Mouse (Mus musculus): ENCODE measurements at regions not wholly inside any gene's neighbourhood (a gene's known extent, or its start where the extent isn't known, plus 50 kb on each side); places are given as distances from the start of the nearest gene placed in this dataset.
A peak's percentile ranks its signal among the peaks of the same experiment; 100 is the strongest.
"Not testable (repeated sequence)": the region's sequence is repeated elsewhere in the genome, so short reads cannot be mapped to it uniquely, and the experiment has no call there.

- no peak for TF ChIP-seq CTCF (IDR thresholded peaks at IDR 0.05)
- no peak for DNase-seq (ENCODE audit: extremely low spot score in 1 of 2, low spot score in 2 of 2)
- no peak overlapping the region for H3K4me3 ChIP-seq
- H3K27ac ChIP-seq, result no peak overlapping the region
- intact Hi-C loops (cut with DNase I), result no loop called here
These were observed 2289.7 kb downstream of the Cntnap5b start for GRCm38 (mm10) chr1:102062268-102062667.

GRCm38 (mm10) chr1:102105658-102106057, 2333.1 kb downstream of the Cntnap5b start:
- intact Hi-C loops (cut with DNase I), result no loop called here
- no peak for TF ChIP-seq CTCF (IDR thresholded peaks at IDR 0.05)
- DNase-seq (ENCODE audit: extremely low spot score in 1 of 2, low spot score in 2 of 2), result no peak
- H3K4me3 ChIP-seq, result no peak overlapping the region
- H3K27ac ChIP-seq, result no peak overlapping the region

- intact Hi-C loops (cut with DNase I), result no loop called here
- DNase-seq (ENCODE audit: extremely low spot score in 1 of 2, low spot score in 2 of 2), result no peak
- no peak for TF ChIP-seq CTCF (IDR thresholded peaks at IDR 0.05)
These were observed 2366.5 kb downstream of the Cntnap5b start for GRCm38 (mm10) chr1:102139021-102139420.

GRCm38 (mm10) chr1:102146368-102146767, 2373.8 kb downstream of the Cntnap5b start:
- Histone ChIP-seq H3K4me3 (no peak overlapping the region), H3K27ac (no peak overlapping the region)
- DNase-seq (ENCODE audit: extremely low spot score in 1 of 2, low spot score in 2 of 2), result no peak
- intact Hi-C loops (cut with DNase I), result no loop called here
- TF ChIP-seq CTCF (IDR thresholded peaks at IDR 0.05), result peak; percentile 36

More at GRCm38 (mm10) chr1:102139021-102139420, 2366.5 kb downstream of the Cntnap5b start:
- H3K4me3 ChIP-seq, result no peak overlapping the region
- no peak overlapping the region for H3K27ac ChIP-seq

- DNase-seq (ENCODE audit: extremely low spot score in 1 of 2, low spot score in 2 of 2), result no peak
- no peak overlapping the region for H3K4me3 ChIP-seq
- intact Hi-C loops (cut with DNase I), result no loop called here
- no peak overlapping the region for H3K27ac ChIP-seq
- TF ChIP-seq CTCF (IDR thresholded peaks at IDR 0.05), result no peak
These were observed 2394.1 kb downstream of the Cntnap5b start for GRCm38 (mm10) chr1:102166649-102167048.

GRCm38 (mm10) chr1:102170566-102171286, 2398.2 kb downstream of the Cntnap5b start:
- no peak overlapping the region for H3K4me3 ChIP-seq
- no peak overlapping the region for H3K27ac ChIP-seq
- no peak for TF ChIP-seq CTCF (IDR thresholded peaks at IDR 0.05)
- intact Hi-C loops (cut with DNase I), result no loop called here
- no peak for DNase-seq (ENCODE audit: extremely low spot score in 1 of 2, low spot score in 2 of 2)

GRCm38 (mm10) chr1:102185925-102186324, 2413.4 kb downstream of the Cntnap5b start:
- H3K27ac ChIP-seq, result no peak overlapping the region
- H3K4me3 ChIP-seq, result no peak overlapping the region
- intact Hi-C loops (cut with DNase I), result no loop called here
- DNase-seq (ENCODE audit: extremely low spot score in 1 of 2, low spot score in 2 of 2), result no peak
- TF ChIP-seq CTCF (IDR thresholded peaks at IDR 0.05), result no peak

- no peak overlapping the region for H3K27ac ChIP-seq
- no peak overlapping the region for H3K4me3 ChIP-seq
- intact Hi-C loops (cut with DNase I), result no loop called here
- no peak for DNase-seq (ENCODE audit: extremely low spot score in 1 of 2, low spot score in 2 of 2)
- no peak for TF ChIP-seq CTCF (IDR thresholded peaks at IDR 0.05)
These were observed 2462.9 kb downstream of the Cntnap5b start for GRCm38 (mm10) chr1:102235473-102235872.

GRCm38 (mm10) chr1:102263126-102263860, 2490.7 kb downstream of the Cntnap5b start:
- H3K4me3 ChIP-seq; intact Hi-C loops (cut with DNase I): not testable (repeated sequence)

GRCm38 (mm10) chr1:102264457-102264856, 2491.9 kb downstream of the Cntnap5b start:
- DNase-seq (ENCODE audit: extremely low spot score in 1 of 2, low spot score in 2 of 2); H3K27ac ChIP-seq; intact Hi-C loops (cut with DNase I); H3K4me3 ChIP-seq: not testable (repeated sequence)

More at GRCm38 (mm10) chr1:102263126-102263860, 2490.7 kb downstream of the Cntnap5b start:
- not testable (repeated sequence) for DNase-seq (ENCODE audit: extremely low spot score in 1 of 2, low spot score in 2 of 2); H3K27ac ChIP-seq

GRCm38 (mm10) chr1:102274456-102274855, 2493.9 kb upstream of the Cdh20 start:
- TF ChIP-seq CTCF (IDR thresholded peaks at IDR 0.05), result no peak
- Histone ChIP-seq H3K4me3 (no peak overlapping the region), H3K27ac (no peak overlapping the region)
- DNase-seq (ENCODE audit: extremely low spot score in 1 of 2, low spot score in 2 of 2), result no peak
- intact Hi-C loops (cut with DNase I), result no loop called here

- no peak overlapping the region for H3K4me3 ChIP-seq
- DNase-seq (ENCODE audit: extremely low spot score in 1 of 2, low spot score in 2 of 2), result no peak
- no peak for TF ChIP-seq CTCF (IDR thresholded peaks at IDR 0.05)
- no peak overlapping the region for H3K27ac ChIP-seq
- intact Hi-C loops (cut with DNase I), result no loop called here
These were observed 2480.0 kb upstream of the Cdh20 start for GRCm38 (mm10) chr1:102288288-102288687.

All from left cerebral cortex, adult 2 months (tissue).